Mouse (Mus musculus): ENCODE data around the gene Lepr. TPM values are rescaled to one million over a fixed set of nuclear protein-coding genes. Genes with fewer than 3 reads are reported as not detected.

Gene Lepr
- total RNA-seq (2015; ENCODE audit: low replicate concordance) (33.0 TPM in 1 of 2 replicates, not detected in the other), total RNA-seq (2017; ENCODE audit: low replicate concordance) (1.3 and 7.9 TPM in 2 replicates)

DNA sequence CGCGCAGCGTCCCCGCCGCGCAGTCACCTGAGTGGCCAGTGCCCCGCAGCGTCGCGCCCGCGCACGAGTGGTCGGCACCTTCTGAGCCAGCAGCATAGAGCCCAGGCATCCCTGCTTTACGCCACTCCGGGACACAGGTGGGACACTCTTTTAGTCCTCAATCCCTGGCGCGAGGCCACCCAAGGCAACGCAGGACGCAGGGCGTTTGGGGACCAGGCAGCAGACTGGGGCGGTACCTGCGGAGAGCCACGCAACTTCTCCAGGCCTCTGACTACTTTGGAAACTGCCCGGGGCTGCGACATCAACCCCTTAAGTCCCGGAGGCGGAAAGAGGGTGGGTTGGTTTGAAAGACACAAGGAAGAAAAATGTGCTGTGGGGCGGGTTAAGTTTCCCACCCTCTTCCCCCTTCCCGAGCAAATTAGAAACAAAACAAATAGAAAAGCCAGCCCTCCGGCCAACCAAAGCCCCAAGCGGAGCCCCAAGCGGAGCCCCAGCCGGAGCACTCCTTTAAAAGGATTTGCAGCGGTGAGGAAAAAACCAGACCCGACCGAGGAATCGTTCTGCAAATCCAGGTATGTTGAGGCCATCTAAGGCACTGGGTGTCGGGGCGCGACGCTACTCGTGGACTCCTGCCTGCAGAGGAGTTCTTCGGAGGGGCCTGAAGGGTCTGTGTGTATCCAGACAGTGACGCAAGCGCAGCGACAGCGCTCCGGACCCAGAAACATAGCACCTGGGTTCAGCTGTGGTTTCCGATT is at the start of gene Lepr:
Gene Lepr, plus strand, starts transcription at position 38 of the 755 bp plus-strand sequence.
- ATAC-seq (replicated peaks; ENCODE audit: low FRiP score, poor library complexity, severe bottlenecking), result no peak

DNA sequence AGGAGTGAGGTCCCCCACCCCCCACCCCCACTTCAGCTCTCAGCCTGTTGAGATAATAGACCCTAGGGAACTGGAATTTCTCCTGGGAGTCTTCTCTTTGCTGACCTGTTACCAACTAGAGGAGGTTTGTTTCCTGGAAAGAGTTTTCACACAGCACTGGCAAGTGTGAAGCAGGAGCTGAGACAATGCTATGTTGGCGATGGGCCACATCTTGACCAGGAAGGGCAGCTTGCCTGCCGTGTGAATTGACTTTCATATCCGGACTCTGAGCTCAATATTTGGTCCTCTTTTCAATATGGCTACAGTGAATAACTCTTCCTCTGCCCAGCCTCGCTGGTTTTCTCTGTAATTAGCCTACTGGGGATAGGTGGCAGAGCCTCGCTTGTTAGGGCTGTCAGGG is 48.0 kb upstream of the Lepr start:
- ATAC-seq (replicated peaks; ENCODE audit: low FRiP score, poor library complexity, severe bottlenecking), result no peak

DNA sequence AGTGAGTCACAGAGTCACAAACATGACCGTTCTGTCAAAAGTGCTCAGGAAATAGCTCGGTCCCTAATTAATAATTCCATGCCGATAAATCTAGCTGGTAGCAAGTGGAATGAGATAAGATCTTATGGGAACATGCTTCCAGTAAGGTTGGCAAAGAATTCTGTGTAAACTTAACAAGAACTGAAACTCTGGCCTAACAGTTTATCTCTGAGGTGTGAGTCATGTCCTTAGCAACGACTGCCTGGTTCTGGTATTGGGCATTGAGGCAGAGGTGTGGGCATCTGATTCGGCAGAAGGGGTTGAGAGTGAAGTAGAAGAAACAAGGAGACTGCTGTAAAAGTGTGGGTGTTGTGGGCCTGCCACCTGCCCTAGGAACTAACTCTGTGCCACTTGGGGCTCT is 47.4 kb upstream of the Lepr start:
- ATAC-seq (replicated peaks; ENCODE audit: low FRiP score, poor library complexity, severe bottlenecking), result no peak

DNA sequence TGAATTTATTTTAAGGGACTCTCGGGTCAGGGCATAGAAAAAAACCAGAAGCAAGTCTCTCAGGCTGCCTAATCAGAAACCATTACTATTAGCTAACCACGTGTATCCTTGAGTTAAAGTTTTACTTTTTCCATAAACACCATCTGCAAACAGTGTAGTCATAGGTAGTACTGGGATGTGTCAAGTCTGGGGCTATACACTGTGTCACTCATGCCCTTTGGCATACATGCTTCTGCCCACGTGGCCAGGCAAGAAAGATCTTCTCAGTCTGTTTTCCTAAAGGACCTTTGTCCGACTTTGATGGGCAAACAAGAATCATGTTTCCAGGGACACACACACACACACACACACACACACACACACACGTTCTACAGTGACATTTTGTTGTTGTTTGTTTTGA is 42.4 kb upstream of the Lepr start:
- ATAC-seq (replicated peaks; ENCODE audit: low FRiP score, poor library complexity, severe bottlenecking), result no peak

DNA sequence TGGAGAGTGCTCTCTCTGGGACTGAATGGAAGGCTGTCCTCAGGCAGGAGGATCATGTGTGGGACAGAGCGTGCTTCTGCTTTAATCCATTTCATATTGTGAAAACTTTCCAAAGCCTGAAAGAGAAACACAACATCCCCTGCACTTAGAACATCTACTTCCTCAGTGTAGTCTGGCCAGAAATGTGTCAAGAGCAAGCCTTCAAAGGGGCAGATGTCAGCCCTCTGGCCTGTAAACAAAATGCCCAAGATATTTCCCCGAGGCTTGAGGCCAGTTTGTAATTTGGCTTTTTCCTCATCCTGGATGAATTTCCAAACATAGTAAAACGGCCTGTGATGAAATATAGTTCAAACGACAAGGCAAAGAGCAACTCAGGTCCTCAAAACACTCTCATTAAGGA is 41.5 kb upstream of the Lepr start:
- ATAC-seq (replicated peaks; ENCODE audit: low FRiP score, poor library complexity, severe bottlenecking), result no peak

DNA sequence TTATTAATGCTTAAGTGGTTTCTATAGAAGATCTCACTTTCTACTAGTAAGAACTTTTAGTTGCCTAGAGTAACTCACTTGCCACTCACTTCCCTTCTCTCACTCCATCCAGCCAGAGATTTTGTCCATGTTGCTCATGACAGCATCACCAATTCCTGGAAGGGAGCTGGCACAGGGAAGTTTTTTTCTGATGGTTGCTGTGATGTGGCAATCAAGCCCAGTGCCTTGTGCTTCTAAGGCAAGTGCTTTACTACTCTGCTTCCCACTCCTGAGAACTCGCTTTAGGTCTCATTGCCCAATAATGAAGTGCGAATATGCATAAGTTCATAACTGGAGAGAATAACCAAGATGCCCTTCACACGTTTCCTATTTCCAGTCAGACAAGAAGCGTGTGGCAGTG is 34.6 kb upstream of the Lepr start:
- ATAC-seq (replicated peaks; ENCODE audit: low FRiP score, poor library complexity, severe bottlenecking), result no peak

DNA sequence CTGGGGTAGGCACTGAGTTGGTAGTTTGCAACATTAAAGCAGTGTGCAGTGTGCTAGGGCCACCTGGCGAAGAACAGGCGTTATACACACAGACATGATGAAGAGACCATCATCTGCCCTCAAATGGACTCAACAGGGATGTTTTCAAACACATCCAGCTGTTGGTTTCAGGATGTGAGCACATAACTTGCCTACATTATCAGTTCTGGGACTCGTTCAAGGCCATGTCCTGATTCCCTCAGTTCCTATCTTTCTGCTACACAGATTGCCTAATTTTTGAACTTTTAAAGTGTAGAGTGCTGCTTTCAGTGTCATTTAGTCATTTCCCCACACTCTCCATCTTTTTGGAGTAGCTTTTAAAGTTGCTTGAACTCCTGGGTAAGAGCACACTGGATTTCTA is 34.1 kb upstream of the Lepr start:
- ATAC-seq (replicated peaks; ENCODE audit: low FRiP score, poor library complexity, severe bottlenecking), result no peak

DNA sequence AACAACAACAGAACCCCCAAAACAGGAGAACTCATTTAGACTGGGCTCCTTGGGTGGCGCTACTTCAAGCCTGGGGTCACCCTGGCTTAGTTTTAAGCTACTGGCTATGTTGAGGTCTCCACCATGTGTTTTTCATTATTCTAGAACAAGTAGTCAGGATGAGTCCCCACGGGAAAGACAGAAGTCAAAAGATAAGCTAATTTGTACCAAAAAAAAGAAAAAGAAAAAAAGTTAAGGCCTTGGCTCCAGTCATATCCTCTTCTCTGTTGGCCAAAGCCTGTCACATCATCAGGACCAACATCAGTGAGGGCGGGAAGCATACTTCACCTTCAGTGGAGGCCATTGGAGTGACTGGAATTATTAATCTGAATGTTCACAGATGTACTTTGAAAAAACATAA is 32.4 kb upstream of the Lepr start:
- ATAC-seq (replicated peaks; ENCODE audit: low FRiP score, poor library complexity, severe bottlenecking), result no peak

DNA sequence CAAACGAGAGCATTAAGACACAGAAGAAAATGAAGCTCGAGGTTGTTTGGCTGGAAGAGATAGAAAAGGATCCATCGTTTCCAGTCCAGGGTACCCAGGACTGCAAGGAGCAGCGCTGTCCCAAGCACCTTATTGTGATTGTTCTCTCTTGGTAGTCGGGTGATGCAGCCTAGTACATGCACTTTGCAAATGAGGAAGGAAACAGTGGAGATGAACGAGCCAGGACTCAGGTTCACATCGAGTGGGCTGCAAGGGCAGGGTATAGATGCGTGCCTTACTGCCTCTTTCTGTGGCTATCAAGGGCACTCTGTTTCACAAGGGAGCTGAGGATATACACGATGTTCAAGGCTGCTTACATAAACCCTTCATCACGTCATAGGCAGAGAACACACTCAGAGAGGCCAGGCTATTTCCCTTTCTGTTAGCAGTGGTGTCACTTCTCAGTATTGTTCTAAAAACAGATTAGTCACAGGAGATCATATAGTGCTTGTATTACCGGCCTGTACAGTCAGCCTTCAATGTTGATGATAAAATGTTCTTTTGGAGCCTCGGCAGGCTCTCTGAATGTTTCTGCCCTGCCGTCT is 30.9 kb upstream of the Lepr start:
- no peak for ATAC-seq (replicated peaks; ENCODE audit: low FRiP score, poor library complexity, severe bottlenecking)

DNA sequence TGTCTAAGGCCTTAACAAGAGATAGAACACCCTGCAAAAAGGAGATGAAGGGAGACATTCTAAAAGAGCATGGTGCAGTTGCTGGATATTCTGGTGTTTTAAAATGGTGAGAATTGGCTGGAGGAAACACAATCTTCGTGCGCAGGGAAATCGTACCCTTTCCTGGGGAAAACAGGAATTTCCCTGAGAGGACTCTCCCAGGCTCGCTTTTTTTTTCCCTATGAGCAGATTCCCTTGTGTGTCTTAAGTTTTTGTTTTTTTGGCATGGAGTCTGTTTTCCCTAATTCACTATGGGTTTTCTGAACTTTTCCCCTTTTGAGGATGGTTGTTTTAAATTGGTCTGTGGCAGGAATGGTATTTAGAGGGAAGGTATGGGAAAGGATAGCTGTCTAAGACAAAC is 28.0 kb upstream of the Lepr start:
- no peak for ATAC-seq (replicated peaks; ENCODE audit: low FRiP score, poor library complexity, severe bottlenecking)

DNA sequence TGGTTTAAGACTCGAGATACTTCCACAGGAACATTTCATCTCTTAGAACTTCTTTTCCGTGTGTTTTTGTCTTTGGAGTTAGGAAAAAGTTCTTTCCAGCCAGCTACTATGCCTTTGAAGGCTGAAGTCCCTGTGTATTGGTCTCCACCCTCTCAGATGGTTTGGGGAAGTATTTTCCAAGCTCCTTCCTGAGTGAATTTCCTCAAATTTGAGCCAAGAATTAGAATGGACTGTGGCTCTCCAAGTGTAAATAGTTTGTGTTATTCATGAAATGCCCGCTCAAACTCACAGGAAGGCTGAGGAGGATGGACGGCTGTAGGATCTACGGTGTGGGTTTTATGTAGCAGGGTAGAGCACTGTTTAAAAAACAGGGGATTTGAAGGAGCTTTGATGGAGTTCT is 27.6 kb upstream of the Lepr start:
- no peak for ATAC-seq (replicated peaks; ENCODE audit: low FRiP score, poor library complexity, severe bottlenecking)

DNA sequence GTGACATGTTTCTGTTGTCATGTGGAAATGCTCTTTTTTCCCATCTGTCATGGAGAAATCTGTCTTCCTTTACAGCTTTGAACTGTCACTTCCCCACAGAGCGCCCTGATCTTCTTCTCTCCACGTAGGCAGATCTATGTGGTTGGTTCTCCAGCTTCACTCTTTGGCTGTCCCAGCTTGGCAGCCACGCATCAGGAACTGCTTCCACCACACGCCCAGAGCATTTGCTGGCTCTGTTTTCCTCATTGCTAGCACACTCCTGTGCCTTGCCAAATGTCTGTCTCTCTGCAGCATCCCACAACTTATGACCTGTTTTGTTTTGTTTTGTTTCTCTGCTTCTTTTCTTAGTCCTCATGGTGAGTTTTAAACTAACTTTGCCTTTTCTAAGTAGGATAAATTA is 24.3 kb upstream of the Lepr start:
- no peak for ATAC-seq (replicated peaks; ENCODE audit: low FRiP score, poor library complexity, severe bottlenecking)

DNA sequence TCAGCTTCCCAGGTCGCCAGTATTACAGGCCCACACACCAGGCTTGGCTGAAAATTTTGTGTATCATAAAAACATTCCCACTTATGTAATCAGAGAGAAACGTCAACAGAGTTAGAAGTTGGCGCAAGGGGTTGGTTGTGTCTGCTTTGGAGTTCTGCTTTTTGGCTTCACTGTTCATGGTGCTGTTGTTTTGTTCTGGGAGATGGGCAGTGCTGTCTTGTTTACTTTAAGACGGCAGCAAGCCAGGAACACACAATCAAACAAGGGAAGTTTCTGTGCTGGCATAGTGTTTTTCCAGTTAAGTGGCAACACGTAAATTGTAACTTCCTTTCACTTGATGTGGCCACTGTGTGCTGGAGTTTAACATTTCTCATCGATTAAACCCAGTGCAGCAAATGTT is 22.7 kb upstream of the Lepr start:
- no peak for ATAC-seq (replicated peaks; ENCODE audit: low FRiP score, poor library complexity, severe bottlenecking)

DNA sequence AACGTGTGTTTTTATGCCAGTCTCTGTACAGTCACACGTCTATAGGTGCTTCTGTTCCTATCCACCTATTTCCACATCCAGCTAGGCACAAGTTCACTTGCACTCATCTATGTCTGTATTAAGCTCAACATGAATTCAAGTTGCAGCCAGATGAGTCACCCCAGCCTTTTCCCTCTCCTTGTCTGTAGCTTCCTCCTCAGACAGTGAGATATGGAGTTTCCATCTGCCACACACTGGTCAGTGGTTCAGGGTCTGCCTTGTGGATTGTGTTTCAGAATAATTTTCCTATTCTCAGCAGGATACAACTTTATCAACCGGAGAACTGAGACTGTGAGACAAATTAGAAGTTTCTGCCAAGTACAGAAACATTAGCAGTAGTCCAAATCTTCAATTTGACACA is 20.0 kb upstream of the Lepr start:
- ATAC-seq (replicated peaks; ENCODE audit: low FRiP score, poor library complexity, severe bottlenecking), result no peak

DNA sequence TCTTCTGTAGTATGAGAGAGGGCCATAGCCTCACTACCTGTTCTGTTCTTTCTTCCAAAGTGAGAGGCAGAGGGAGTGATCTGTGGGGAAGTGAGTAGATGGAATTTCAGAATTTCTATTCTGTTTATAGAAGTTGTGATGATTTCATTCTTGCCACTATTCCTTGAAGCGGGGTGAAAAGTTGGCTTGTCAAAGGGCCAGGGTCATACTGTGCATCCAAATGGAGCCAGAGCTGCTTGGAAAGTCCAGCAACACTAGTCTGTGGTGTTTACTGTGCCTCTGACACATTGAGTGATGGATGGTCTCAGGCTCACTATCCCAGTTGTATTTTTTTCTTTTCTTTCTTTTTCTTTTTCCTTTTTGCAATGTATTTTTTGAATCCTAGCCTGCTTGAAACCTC is 17.8 kb upstream of the Lepr start:
- ATAC-seq (replicated peaks; ENCODE audit: low FRiP score, poor library complexity, severe bottlenecking), result no peak

DNA sequence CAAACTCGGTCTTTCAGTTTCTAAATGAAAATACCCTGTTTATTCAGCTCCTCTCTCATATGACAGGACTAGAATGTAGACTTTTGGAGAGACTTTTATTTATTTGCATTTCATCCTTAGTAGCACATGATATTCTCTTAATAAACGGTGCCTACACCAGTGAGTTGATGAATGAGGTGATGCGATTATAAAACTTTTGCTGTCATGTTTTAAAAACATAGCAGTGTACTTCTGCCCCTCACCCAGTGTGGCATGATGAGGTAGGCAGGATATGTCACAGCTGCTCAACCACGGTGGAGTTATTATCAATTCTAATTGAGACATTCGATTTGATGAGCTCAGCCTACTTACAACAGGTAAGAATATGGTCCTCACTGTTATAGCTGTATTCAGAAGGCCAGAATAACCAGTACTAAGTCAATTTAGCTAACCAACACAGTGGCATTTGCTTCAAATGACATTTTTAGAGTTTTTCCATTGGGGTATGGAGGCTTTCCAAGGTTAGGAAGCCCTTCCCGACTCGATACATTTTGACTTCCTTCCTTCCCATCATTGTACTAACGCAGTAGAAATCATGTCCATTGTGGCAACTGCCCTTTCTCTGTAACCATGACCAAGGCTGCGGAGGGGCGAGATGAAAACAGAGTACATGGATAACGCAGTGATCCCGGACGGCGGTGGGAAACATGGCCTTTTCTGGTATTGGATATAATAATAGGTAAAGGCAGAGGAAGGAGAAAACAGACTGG is 16.1 kb upstream of the Lepr start:
- ATAC-seq (replicated peaks; ENCODE audit: low FRiP score, poor library complexity, severe bottlenecking), result no peak

DNA sequence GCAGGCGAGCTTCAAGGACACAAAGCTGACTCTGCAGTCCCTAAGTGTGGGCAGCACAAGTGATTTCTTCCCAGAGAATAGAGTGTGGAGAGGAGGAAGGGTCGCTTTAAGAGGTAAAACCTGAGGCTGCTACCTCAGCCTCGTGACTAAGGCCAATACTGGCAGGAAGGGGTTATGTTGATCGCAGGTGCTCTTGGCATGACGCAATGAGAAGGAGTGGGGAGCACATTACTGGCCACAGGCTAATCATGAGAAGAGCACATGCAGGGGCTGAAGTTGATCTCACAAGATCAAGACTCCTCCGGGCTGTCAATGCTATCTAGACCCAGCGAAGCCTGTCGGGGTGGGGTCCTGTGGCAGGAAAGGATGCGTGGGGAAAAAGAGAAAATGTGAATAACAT is 11.9 kb upstream of the Lepr start:
- no peak for ATAC-seq (replicated peaks; ENCODE audit: low FRiP score, poor library complexity, severe bottlenecking)

DNA sequence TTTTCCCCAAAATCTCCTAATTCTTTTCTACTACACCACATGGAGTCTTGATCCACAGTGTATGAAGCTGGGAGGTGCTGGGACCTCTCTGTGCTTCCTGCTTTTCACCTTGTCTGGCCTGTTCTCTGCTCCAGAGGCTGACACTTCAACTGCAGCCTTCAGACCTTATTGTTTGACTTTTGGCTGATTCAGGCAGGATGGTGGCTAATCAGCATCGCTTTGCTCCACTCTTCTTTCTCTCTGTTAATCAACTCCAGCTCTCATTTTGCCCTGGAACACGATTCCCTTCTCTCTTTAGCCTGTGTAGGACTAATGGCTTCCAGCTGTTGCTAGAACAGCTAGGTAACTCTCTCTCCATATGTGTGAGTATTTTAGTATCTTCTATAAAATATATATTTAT is 10.0 kb upstream of the Lepr start:
- no peak for ATAC-seq (replicated peaks; ENCODE audit: low FRiP score, poor library complexity, severe bottlenecking)

DNA sequence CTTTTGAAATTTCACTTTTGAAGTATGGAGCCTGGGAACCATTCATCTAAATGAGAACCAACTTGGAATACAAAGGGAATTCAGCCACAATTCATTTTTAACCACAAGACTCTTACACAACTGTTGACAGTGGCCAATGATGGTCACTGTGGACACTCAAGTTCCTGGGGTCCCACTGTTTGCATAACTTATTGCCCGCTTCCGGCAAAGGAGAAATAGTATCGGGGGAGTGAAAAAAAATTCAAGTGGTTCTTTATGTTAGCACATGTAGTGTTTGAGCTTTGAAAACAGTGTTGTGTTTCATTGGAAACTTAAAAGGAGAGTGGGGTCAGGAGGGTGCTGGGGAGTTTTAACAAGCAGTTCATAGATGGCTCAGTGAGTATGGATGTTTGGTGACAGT is 9.3 kb upstream of the Lepr start:
- no peak for ATAC-seq (replicated peaks; ENCODE audit: low FRiP score, poor library complexity, severe bottlenecking)

DNA sequence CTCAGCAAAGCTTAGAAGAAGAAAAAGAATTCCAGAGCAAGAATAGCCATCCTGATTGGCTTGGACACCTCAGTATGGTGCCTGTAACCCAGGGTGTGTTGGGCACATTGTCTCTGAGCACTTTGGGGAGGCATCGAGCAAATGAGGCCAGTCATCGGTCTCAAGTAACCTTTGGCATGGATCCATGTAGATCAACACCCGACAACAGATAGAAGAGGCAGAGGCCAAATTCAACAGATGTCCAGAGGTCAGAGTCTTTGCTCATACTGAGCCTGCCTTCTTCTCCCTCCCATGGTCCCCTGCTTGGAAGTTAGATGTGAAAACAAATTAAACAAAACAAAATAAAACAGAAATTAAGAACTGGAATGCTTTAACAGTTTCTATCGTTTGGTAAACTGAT is 6.8 kb upstream of the Lepr start:
- ATAC-seq (replicated peaks; ENCODE audit: low FRiP score, poor library complexity, severe bottlenecking), result no peak

DNA sequence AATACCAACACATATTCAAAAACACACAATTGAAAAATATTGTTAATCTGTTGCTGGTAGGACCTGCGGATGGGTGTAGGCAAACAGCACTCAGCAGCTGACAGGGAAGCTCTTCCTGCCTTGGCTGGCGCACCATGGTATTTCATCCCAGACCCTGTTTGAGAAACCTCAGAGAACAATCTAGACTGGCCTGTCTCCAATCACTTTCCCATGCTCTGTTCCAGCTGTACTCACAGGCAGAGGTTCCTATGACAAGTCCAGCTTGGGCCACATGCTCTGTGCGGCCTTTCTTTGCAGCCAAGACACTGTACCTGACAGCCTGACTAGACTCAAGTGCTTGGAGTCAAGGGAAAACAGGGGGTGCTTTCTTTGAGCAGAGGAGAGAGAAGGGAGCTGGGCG is 6.1 kb upstream of the Lepr start:
- ATAC-seq (replicated peaks; ENCODE audit: low FRiP score, poor library complexity, severe bottlenecking), result no peak

Data from erythroblast, adult 5-6 weeks (primary cell).